Mouse (Mus musculus): ENCODE results near the gene Creb5.

DNA sequence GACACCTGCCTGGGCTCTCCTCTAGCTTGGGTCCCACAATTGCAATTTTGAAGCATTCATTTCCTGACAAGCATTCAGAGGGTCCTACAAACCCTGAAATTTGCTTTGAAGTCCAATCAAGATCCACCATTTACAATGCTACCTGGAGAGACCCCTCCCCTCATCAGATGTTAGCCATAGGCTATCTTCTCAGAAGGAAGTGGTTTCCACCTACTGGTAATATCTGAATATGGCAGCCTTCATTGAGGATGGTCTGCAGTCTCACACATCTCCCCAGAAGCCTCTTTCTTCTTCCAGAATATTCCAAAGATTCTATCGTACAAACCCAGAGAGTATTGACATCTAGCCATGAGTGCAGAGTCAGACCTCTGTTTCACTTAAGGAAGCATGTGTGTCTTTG lies 362.7 kb downstream of the Creb5 start:
- TF ChIP-seq POLR2A (IDR thresholded peaks at IDR 0.05; ENCODE audit: insufficient read depth, low read depth, low read length) = no peak
- TF ChIP-seq CTCF (IDR thresholded peaks at IDR 0.05) = peak; percentile 64

All from heart, adult 2 months (tissue).